Mouse (Mus musculus): Measurements from ENCODE around the gene Col8a1.

DNA sequence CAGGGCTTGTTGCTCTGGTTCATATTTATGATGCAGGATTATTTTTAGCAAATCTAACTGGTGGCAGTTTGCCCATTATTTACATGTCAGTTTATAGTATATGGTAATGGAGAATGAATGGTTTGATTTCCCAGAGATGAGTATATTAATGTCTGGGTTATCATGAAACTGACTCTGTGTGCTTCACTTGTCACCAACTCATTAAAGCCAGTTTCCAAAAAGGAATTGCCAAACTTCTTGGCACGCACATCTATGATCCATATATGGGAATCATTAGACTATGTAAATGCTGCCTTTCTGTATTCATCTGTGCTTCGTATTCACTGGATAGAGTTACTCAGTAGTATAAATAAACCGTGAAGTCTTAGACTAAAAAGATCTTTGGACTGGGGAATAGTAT lies 11.1 kb upstream of the Col8a1 start:
- TF ChIP-seq POLR2A (IDR thresholded peaks at IDR 0.05; ENCODE audit: low read depth, low read length) (no peak), CTCF (IDR thresholded peaks at IDR 0.05; ENCODE audit: extremely low read depth, insufficient read length, insufficient replicate concordance, low read depth, low read length) (no peak)
